Comparison of ENCODE assay signal across 7 mouse cellular contexts in the genomic region with DNA sequence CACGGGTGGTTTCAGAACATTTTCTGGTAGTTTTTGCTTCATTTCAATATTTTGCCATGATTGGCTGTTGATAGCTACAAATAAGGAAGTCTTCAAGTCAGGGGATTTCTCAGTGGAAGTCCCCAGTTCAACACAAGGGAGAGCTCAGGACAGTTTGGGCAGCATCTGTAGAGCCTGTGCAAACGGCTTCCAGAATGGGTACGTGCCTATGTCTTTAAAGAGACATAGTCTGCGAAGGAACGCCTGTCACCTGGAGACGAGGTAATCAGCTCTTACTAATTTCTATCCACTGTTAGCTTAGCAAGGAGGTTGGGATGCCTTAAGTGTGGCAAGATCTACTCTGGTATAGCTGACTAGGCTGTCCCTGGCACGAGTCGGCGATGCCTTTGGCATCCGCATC. TPM values are rescaled to one million over a fixed set of nuclear protein-coding genes. Genes with fewer than 3 reads are reported as not detected.
DNase-seq lines count a peak whose midpoint lies in the region; ATAC-seq lines count a peak whose summit lies in the region.

TSS of gene Tank (plus strand) at position 153 of the 400 bp plus-strand sequence.

- 91% methylated on average over 10 of the region's 10 CpGs for WGBS in hindbrain, embryonic 14.5 days
- WGBS in liver, embryonic 16.5 days (ENCODE audit: insufficient replicate concordance): 68% methylated on average over 10 of the region's 10 CpGs

- no peak within 1 kb of the TSS for H3K4me2 ChIP-seq in hindbrain, embryonic 14.5 days (replicated peaks)
- H3K4me2 ChIP-seq in liver, embryonic 16.5 days (ENCODE audit: low read depth, low read length): no peak within 1 kb of the TSS

- no peak within 1 kb of the TSS for H3K4me3 ChIP-seq in hindbrain, embryonic 14.5 days (replicated peaks; ENCODE audit: low read length)
- H3K4me3 ChIP-seq in liver, embryonic 16.5 days (ENCODE audit: low read depth, low read length): no peak within 1 kb of the TSS

- H3K4me1 ChIP-seq in hindbrain, embryonic 14.5 days (replicated peaks; ENCODE audit: control insufficient read depth, insufficient read depth, low read length): no peaks in the 10 kb centered on the region
- H3K4me1 ChIP-seq in liver, embryonic 16.5 days (ENCODE audit: control insufficient read depth, low read depth, low read length): no peaks in the 10 kb centered on the region

- peak; percentile 18 to 26 for DNase-seq in CD8-positive naive resting alpha-beta T cell, adult 2 months (ENCODE audit: low read depth in 2 of 2, low spot score in 2 of 2)
- DNase-seq in adrenal gland, adult 8-10 months: no peak
- no peak for DNase-seq in gastrocnemius, adult 8-10 months (ENCODE audit: low spot score in 2 of 2)
- DNase-seq in hindbrain, embryonic 14.5 days (ENCODE audit: low spot score): no peak
- DNase-seq in splenic B cell, adult 2 months (ENCODE audit: low read depth, low spot score): peak; percentile 92
- DNase-seq in kidney, postnatal 14 days: no peak

- no peaks in the 10 kb centered on the region for H3K36me3 ChIP-seq in hindbrain, embryonic 14.5 days (replicated peaks; ENCODE audit: control insufficient read depth, insufficient read depth)
- H3K36me3 ChIP-seq in liver, embryonic 16.5 days (ENCODE audit: control insufficient read depth, insufficient read depth): no peaks in the 10 kb centered on the region
- H3K36me3 ChIP-seq in splenic B cell, adult 2 months (ENCODE audit: control insufficient read depth, insufficient read depth, low read length, poor library complexity, severe bottlenecking): peaks cover 3% of the 10 kb centered on the region; the same call in 1 of the 2 replicates

- H3K9ac ChIP-seq in hindbrain, embryonic 14.5 days: no peak within 1 kb of the TSS
- H3K9ac ChIP-seq in liver, embryonic 16.5 days (ENCODE audit: low read depth, low read length): no peak within 1 kb of the TSS

- ATAC-seq in hindbrain, embryonic 14.5 days (ENCODE audit: low FRiP score): no peak
- no peak for ATAC-seq in liver, embryonic 16.5 days (ENCODE audit: low read depth)

- H3K27me3 ChIP-seq in hindbrain, embryonic 14.5 days (ENCODE audit: control insufficient read depth, insufficient read depth, low read length): no peaks in the 10 kb centered on the region
- H3K27me3 ChIP-seq in liver, embryonic 16.5 days (ENCODE audit: control insufficient read depth, insufficient read depth, low read depth, low read length): no peaks in the 10 kb centered on the region
- H3K27me3 ChIP-seq in splenic B cell, adult 2 months (ENCODE audit: control insufficient read depth, insufficient read depth, low read length, poor library complexity, severe bottlenecking): no peaks in the 10 kb centered on the region

- no peaks in the 10 kb centered on the region for H3K9me3 ChIP-seq in hindbrain, embryonic 14.5 days (ENCODE audit: control insufficient read depth, low read length)
- no peaks in the 10 kb centered on the region for H3K9me3 ChIP-seq in liver, embryonic 16.5 days (replicated peaks; ENCODE audit: control insufficient read depth, low read length)

- no peak within 1 kb of the TSS for H3K27ac ChIP-seq in hindbrain, embryonic 14.5 days
- no peak within 1 kb of the TSS for H3K27ac ChIP-seq in liver, embryonic 16.5 days (ENCODE audit: low read length)

RNA-seq across cellular contexts. Expression of gene Tank, which starts in this region (rescaled TPM):
- total RNA-seq in adrenal gland, adult 8-10 months (2022): 10 to 100 TPM; 36.1 to 43.8 (median 39.6) TPM
- 10 to 100 TPM; 14.3 to 20.7 (median 17.4) TPM for total RNA-seq in gastrocnemius, adult 8-10 months (2022)
- 28.4 and 31.4 TPM in 2 replicates for polyA plus RNA-seq in hindbrain, embryonic 14.5 days (2014; fragmentation: Nextera tagmentation; extraction: Ambion mirVana)
- 17.3 and 20.4 TPM in 2 replicates for polyA plus RNA-seq in liver, embryonic 16.5 days (2015; fragmentation: Nextera tagmentation; extraction: Ambion mirVana)

Comparison
In these comparisons a context has a peak if more than half of its experiments do, and no peak if none do; other contexts are left out.
1. DNase-seq: peak in CD8-positive naive resting alpha-beta T cell, adult 2 months (2 of 2) and splenic B cell, adult 2 months (single experiment); none in adrenal gland, adult 8-10 months (single experiment), gastrocnemius, adult 8-10 months (0 of 2), hindbrain, embryonic 14.5 days (single experiment) and kidney, postnatal 14 days (single experiment).